Mouse (Mus musculus) midbrain, embryonic 11.5 days (tissue): ENCODE measurements around the gene Prss57. TPM values are rescaled to one million over a fixed set of nuclear protein-coding genes. Genes with fewer than 3 reads are reported as not detected.
"Not testable (repeated sequence)": the region's sequence is repeated elsewhere in the genome, so short reads cannot be mapped to it uniquely, and the experiment has no call there.

Experiments used
- ATAC-seq: fragments of 200-750 bp; cut with Nextera tagmentation; 2 replicates; pipeline ENCODE4 v1.8.0; 2017; ENCODE audit warnings: moderate TSS enrichment, moderate library complexity; ENCODE audit not compliant: low FRiP score
- DNase-seq: peaks from one replicate; pipeline ENCODE4 v3.0.0; 2015; ENCODE audit warnings: low spot score; ENCODE audit errors: missing footprints
- H3K27ac ChIP-seq: fragments of 300-500 bp; sonication (generic); 2 replicates; pipeline ENCODE4 v1.5.1; 2014; ENCODE audit warnings: low read depth, low read length
- H3K27me3 ChIP-seq: fragments of 300-500 bp; sonication (generic); 2 replicates; pipeline ENCODE4 v1.6.1; 2014; ENCODE audit warnings: mild to moderate bottlenecking, low read length, moderate library complexity, mixed read lengths; ENCODE audit not compliant: control insufficient read depth, insufficient read depth
- H3K36me3 ChIP-seq: fragments of 300-500 bp; sonication (generic); 2 replicates; pipeline ENCODE4 v1.6.1; 2014; ENCODE audit warnings: mild to moderate bottlenecking, low read length, moderate library complexity, mixed read lengths; ENCODE audit not compliant: control insufficient read depth, insufficient read depth
- H3K4me1 ChIP-seq: fragments of 300-500 bp; sonication (generic); 2 replicates; pipeline ENCODE4 v1.6.1; 2014; ENCODE audit warnings: low read length; ENCODE audit not compliant: control insufficient read depth, insufficient read depth
- H3K4me2 ChIP-seq: fragments of 300-500 bp; sonication (generic); 2 replicates; pipeline ENCODE4 v1.6.1; 2014; ENCODE audit warnings: mild to moderate bottlenecking, moderate library complexity
- H3K4me3 ChIP-seq: fragments of 300-500 bp; sonication (generic); 2 replicates; pipeline ENCODE4 v1.5.1; 2014; ENCODE audit warnings: low read depth, low read length
- H3K9ac ChIP-seq: fragments of 300-500 bp; sonication (generic); 2 replicates; pipeline ENCODE4 v1.6.1; 2014; ENCODE audit warnings: low read length
- H3K9me3 ChIP-seq: fragments of 300-500 bp; sonication (generic); 2 replicates; pipeline ENCODE4 v1.6.1; 2016; ENCODE audit warnings: low read length; ENCODE audit not compliant: control insufficient read depth
- WGBS: fragments of 180-500 bp; shearing (Covaris S2); extraction: QIAGEN DNeasy Blood & Tissue Kit; methylation state at CpG from one replicate; pipeline ENCODE4 v1.1.7; 2014; 5-methylcytosine and 5-hydroxymethylcytosine counted together
- polyA plus RNA-seq: library from polyadenylated mRNA; unstranded; fragments of >200 nt; fragmentation: Nextera tagmentation; extraction: Ambion mirVana; gene quantifications from 2 replicates; pipeline ENCODE4 v1.2.1, GENCODE M21; 2014

Prss57 gene
- polyA plus RNA-seq, 1 experiment from 2014 or later, result 0.10 TPM

DNA sequence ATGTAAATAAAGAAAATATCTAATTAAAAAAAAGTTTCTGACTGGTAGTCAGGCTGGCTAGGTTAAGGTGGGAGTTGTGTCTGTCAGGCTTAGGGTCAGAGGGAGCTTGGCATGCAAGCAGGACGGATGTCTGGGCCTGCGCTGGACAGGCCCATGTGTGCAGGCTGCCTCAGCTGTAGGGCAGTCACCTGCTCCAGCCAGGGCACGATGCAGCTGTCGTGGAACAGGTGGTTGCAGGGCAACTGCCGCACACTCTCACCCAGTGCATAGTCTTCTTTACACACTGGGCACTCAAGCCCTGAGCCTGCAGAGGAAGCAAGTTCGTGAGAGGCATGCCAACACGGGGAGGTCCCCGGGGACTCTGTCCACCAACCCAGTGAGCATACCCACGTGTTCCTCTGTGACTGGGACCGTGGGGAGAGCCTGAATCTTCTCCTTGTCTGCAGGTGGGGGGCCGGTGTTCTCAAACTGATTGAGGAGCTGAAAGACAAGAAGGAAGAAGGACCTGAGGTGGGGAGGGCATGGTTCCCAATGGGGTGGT, 30.1 kb downstream of the Prss57 start:
- Histone ChIP-seq H3K36me3 (peaks cover 38% of the 10 kb centered on the region), H3K9ac (no peak overlapping the region), H3K27me3 (no peaks in the 10 kb centered on the region), H3K4me1 (peaks cover 11% of the 10 kb centered on the region), H3K27ac (no peak overlapping the region), H3K9me3 (no peaks in the 10 kb centered on the region), H3K4me3 (no peak overlapping the region), H3K4me2 (no peak overlapping the region)
- 95% methylated on average over 11 of the region's 11 CpGs for WGBS
- DNase-seq (no peak), ATAC-seq (no peak)

- peaks cover 38% of the 10 kb centered on the region for H3K36me3 ChIP-seq
- H3K27ac ChIP-seq, DNase-seq, H3K9ac ChIP-seq, H3K27me3 ChIP-seq, H3K4me1 ChIP-seq, H3K4me3 ChIP-seq, H3K9me3 ChIP-seq, ATAC-seq, H3K4me2 ChIP-seq: not testable (repeated sequence)
- WGBS, result 85% methylated on average over 1 of the region's 1 CpGs
Observed at GRCm38 (mm10) chr10:79759675-79760074, 31.1 kb downstream of the Prss57 start.

GRCm38 (mm10) chr10:79756660-79757059, 34.1 kb downstream of the Prss57 start:
- 91% methylated on average over 24 of the region's 24 CpGs for WGBS
- H3K4me2 ChIP-seq, result no peak overlapping the region

GRCm38 (mm10) chr10:79755854-79756253, 34.9 kb downstream of the Prss57 start:
- H3K36me3 ChIP-seq, result peaks cover 26% of the 10 kb centered on the region
- no peak overlapping the region for H3K4me3 ChIP-seq

More at GRCm38 (mm10) chr10:79756660-79757059, 34.1 kb downstream of the Prss57 start:
- peaks cover 8% of the 10 kb centered on the region for H3K4me1 ChIP-seq
- no peak overlapping the region for H3K4me3 ChIP-seq
- no peaks in the 10 kb centered on the region for H3K9me3 ChIP-seq
- no peak overlapping the region for H3K9ac ChIP-seq
- no peaks in the 10 kb centered on the region for H3K27me3 ChIP-seq
- H3K36me3 ChIP-seq, result peaks cover 32% of the 10 kb centered on the region
- H3K27ac ChIP-seq, result no peak overlapping the region
- no peak for DNase-seq
- ATAC-seq, result no peak

GRCm38 (mm10) chr10:79754856-79755516, 35.8 kb downstream of the Prss57 start, which contains the start of gene Fgf22:
TSS of gene Fgf22 (plus strand) at chr10:79755076.
- Histone ChIP-seq H3K4me1 (peaks cover 8% of the 10 kb centered on the region), H3K27ac (no peak within 1 kb of the TSS), H3K4me3 (peak within 1 kb of the TSS; percentile 31), H3K9me3 (no peaks in the 10 kb centered on the region), H3K4me2 (peak within 1 kb of the TSS; percentile 70), H3K36me3 (peaks cover 21% of the 10 kb centered on the region), H3K27me3 (no peaks in the 10 kb centered on the region), H3K9ac (peak within 1 kb of the TSS; percentile 51)
- ATAC-seq (peak; percentile 92), DNase-seq (peak; percentile 91)
- under 1% methylated on average over 32 of the region's 36 CpGs for whole genome bisulfite sequencing

More at GRCm38 (mm10) chr10:79755854-79756253, 34.9 kb downstream of the Prss57 start:
- Histone ChIP-seq H3K9ac (no peak overlapping the region), H3K27ac (no peak overlapping the region), H3K27me3 (no peaks in the 10 kb centered on the region), H3K4me2 (no peak overlapping the region), H3K9me3 (no peaks in the 10 kb centered on the region), H3K4me1 (peaks cover 8% of the 10 kb centered on the region)
- ATAC-seq (no peak), DNase-seq (no peak)
- 83% methylated on average over 3 of the region's 3 CpGs for WGBS

DNA sequence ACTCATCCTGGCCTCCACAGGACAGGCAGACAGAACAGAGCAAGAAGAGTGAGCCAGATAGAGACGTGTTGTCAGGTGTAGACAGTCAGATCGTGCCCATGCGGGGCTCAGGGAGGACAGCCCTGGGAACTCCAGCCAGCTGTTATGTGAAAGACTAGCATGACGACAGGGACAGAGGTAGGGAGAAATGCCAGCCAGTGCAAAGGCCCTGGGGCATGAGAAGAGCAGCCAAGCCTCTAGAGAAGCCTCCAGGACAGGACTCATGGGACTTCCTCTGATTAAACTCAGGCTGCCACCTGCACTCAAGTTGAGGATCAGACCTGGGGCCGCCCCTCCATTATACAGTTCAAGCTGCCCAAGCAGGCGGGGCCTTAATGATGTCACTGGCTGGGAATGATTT, 42.3 kb downstream of the Prss57 start:
- WGBS, result 83% methylated on average over 6 of the region's 6 CpGs
- ATAC-seq, result no peak

GRCm38 (mm10) chr10:79746774-79747151, 44.0 kb downstream of the Prss57 start:
- Histone ChIP-seq H3K27ac (no peak overlapping the region), H3K9me3 (no peaks in the 10 kb centered on the region), H3K4me1 (peaks cover 4% of the 10 kb centered on the region; the same call in 1 of the 2 replicates), H3K9ac (peak overlapping the region; percentile 14; the same call in 1 of the 2 replicates), H3K4me2 (peak overlapping the region; percentile 44), H3K27me3 (no peaks in the 10 kb centered on the region), H3K36me3 (peaks cover 10% of the 10 kb centered on the region; the same call in 1 of the 2 replicates), H3K4me3 (peak overlapping the region; percentile 50; the same call in 1 of the 2 replicates)
- WGBS, result 25% methylated on average over 6 of the region's 6 CpGs
- ATAC-seq (peak; percentile 69), DNase-seq (no peak)

More for the DNA sequence above, 42.3 kb downstream of the Prss57 start:
- DNase-seq, result no peak
- Histone ChIP-seq H3K9ac (no peak overlapping the region), H3K4me3 (no peak overlapping the region), H3K27ac (no peak overlapping the region), H3K36me3 (peaks cover 2% of the 10 kb centered on the region; the same call in 1 of the 2 replicates), H3K27me3 (no peaks in the 10 kb centered on the region), H3K4me1 (peaks cover 4% of the 10 kb centered on the region; the same call in 1 of the 2 replicates), H3K9me3 (no peaks in the 10 kb centered on the region), H3K4me2 (no peak overlapping the region)

DNA sequence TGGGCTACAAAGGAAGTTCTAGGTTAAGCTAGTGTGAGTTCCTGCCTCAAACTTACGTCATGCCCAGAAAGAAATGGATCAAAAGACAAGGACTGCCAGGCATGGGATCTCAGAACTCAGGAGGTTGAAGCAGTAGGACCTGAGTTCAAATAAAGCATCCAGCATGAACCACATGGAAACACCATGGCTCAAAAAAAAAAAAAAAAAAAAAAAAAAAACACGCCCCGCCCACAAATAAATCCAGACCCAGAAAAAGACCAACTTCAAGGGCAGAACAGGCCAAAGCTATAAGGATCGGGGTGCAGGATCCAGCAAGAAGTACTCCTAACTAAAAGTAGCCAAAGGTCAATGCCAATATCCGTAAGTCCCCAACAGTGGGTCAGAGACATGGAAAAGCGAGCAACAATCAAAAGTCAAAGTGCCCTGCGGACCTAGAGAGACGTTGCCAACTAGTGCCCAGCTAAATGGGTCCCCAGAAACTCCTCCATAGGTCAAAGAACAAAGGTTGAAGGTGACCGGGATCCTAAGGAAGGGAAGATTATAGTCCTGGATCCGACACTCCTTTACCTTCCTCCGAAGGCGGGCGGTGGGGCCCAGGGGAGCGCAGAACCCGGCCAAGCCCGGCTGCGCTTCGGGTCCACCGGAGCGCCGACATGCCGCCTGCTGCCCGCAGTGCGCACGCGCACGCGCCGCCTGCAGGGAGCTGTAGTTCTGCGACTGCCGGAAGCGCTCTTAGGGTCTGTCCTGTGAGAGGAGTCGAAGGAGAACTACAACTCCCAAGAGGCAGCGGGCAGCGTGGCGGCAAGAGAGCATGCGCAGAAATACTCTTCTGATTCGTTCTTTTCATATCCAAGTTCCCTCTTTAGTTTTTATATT, 44.6 kb downstream of the Prss57 start, which contains the start of gene Polrmt:
Polrmt (minus strand) TSS at position 684 of the 876 bp plus-strand sequence.
- Histone ChIP-seq H3K27ac (no peak within 1 kb of the TSS), H3K4me2 (peak within 1 kb of the TSS; percentile 54), H3K36me3 (peaks cover 13% of the 10 kb centered on the region; the same call in 1 of the 2 replicates), H3K9me3 (no peaks in the 10 kb centered on the region), H3K9ac (peak within 1 kb of the TSS; percentile 61), H3K4me3 (peak within 1 kb of the TSS; percentile 50), H3K4me1 (peaks cover 4% of the 10 kb centered on the region; the same call in 1 of the 2 replicates), H3K27me3 (no peaks in the 10 kb centered on the region)
- ATAC-seq (peak; percentile 97), DNase-seq (peak; percentile 99)
- WGBS, result 3% methylated on average over 38 of the region's 38 CpGs
